Mouse (Mus musculus) embryonic fibroblast, embryonic 13.5 days (primary cell): ENCODE measurements around the gene Sept8.

Source experiments
- CTCF ChIP-seq: IDR thresholded peaks from 2 replicates; pipeline ENCODE4 v1.5.1; 2011; ENCODE audit warnings: mild to moderate bottlenecking, control low read depth, low read length, moderate library complexity, borderline replicate concordance; ENCODE audit not compliant: insufficient read depth
- POLR2A ChIP-seq: IDR thresholded peaks from 2 replicates; pipeline ENCODE4 v1.6.1; 2011; ENCODE audit warnings: low read depth, mild to moderate bottlenecking, control low read depth, low read length, moderate library complexity

- no peak for TF ChIP-seq CTCF
- TF ChIP-seq POLR2A, result no peak
Observed at GRCm38 (mm10) chr11:53491954-53492401, 27.1 kb upstream of the Sept8 start.
